Mouse (Mus musculus): ENCODE measurements around the gene Pitpnm3.

- TF ChIP-seq GATA1 (IDR thresholded peaks at IDR 0.05; ENCODE audit: low read length) (no peak), TAL1 (IDR thresholded peaks at IDR 0.05; ENCODE audit: low read length) (no peak)
Observed at GRCm38 (mm10) chr11:72100996-72101395, 34.6 kb downstream of the Pitpnm3 start.
